Mouse (Mus musculus) forebrain, embryonic 11.5 days (tissue): ENCODE results near the gene Bmpr2. TPM values are rescaled to one million over a fixed set of nuclear protein-coding genes. Genes with fewer than 3 reads are reported as not detected.
A peak's percentile ranks its signal among the peaks of the same experiment; 100 is the strongest.

Experiments
- ATAC-seq: fragments of 200-750 bp; cut with Nextera tagmentation; replicated peaks from 2 replicates; pipeline ENCODE4 v1.8.0; 2017; ENCODE audit warnings: moderate TSS enrichment; ENCODE audit not compliant: low FRiP score
- DNase-seq: peaks from one replicate; pipeline ENCODE4 v3.0.0-alpha.2; 2017; ENCODE audit warnings: low spot score
- H3K27ac ChIP-seq: fragments of 300-500 bp; sonication (generic); 2 replicates; pipeline ENCODE4 v1.5.1; 2014; ENCODE audit warnings: low read depth, low read length
- H3K27me3 ChIP-seq: fragments of 300-500 bp; sonication (generic); 2 replicates; pipeline ENCODE4 v1.6.1; 2014; ENCODE audit warnings: mild to moderate bottlenecking, low read length, mixed read lengths; ENCODE audit not compliant: control insufficient read depth, insufficient read depth
- H3K36me3 ChIP-seq: fragments of 300-500 bp; sonication (generic); 2 replicates; pipeline ENCODE4 v1.6.1; 2014; ENCODE audit warnings: mild to moderate bottlenecking, low read length, moderate library complexity, mixed read lengths; ENCODE audit not compliant: control insufficient read depth, insufficient read depth
- H3K4me1 ChIP-seq: fragments of 300-500 bp; sonication (generic); replicated peaks from 2 replicates; pipeline ENCODE4 v1.6.1; 2014; ENCODE audit warnings: low read length, mixed read lengths; ENCODE audit not compliant: control insufficient read depth, insufficient read depth
- H3K4me2 ChIP-seq: fragments of 300-500 bp; sonication (generic); 2 replicates; pipeline ENCODE4 v1.6.1; 2014; ENCODE audit warnings: low read depth, mild to moderate bottlenecking, low read length, moderate library complexity, mixed read lengths; ENCODE audit not compliant: severe bottlenecking
- H3K4me3 ChIP-seq: fragments of 300-500 bp; sonication (generic); 2 replicates; pipeline ENCODE4 v1.5.1; 2014; ENCODE audit warnings: low read depth, low read length
- H3K9ac ChIP-seq: fragments of 300-500 bp; sonication (generic); 2 replicates; pipeline ENCODE4 v1.6.1; 2014; ENCODE audit warnings: low read length
- H3K9me3 ChIP-seq: fragments of 300-500 bp; sonication (generic); 2 replicates; pipeline ENCODE4 v1.6.1; 2016; ENCODE audit warnings: low read length, mixed read lengths; ENCODE audit not compliant: control insufficient read depth
- WGBS: fragments of 180-500 bp; shearing (Covaris S2); extraction: QIAGEN DNeasy Blood & Tissue Kit; methylation state at CpG from one replicate; pipeline ENCODE4 v1.1.7; 2014; 5-methylcytosine and 5-hydroxymethylcytosine counted together
- polyA plus RNA-seq: library from polyadenylated mRNA; unstranded; fragments of >200 nt; fragmentation: Nextera tagmentation; extraction: Ambion mirVana; gene quantifications from 2 replicates; pipeline ENCODE4 v1.2.1, GENCODE M21; 2014

Gene Bmpr2
- polyA plus RNA-seq, 1 experiment from 2014 or later: 12.3 TPM

GRCm38 (mm10) chr1:59868041-59868440 is 104.8 kb downstream of the Bmpr2 start:
- no peaks in the 10 kb centered on the region for H3K4me1 ChIP-seq
- H3K9ac ChIP-seq: no peak overlapping the region
- WGBS: 95% methylated on average over 5 of the region's 5 CpGs
- H3K36me3 ChIP-seq: peaks cover 7% of the 10 kb centered on the region; the same call in 1 of the 2 replicates
- H3K4me3 ChIP-seq: no peak overlapping the region
- no peak overlapping the region for H3K4me2 ChIP-seq
- ATAC-seq: no peak
- no peak overlapping the region for H3K27ac ChIP-seq
- H3K27me3 ChIP-seq: no peaks in the 10 kb centered on the region
- no peak for DNase-seq
- H3K9me3 ChIP-seq: no peaks in the 10 kb centered on the region

GRCm38 (mm10) chr1:59874023-59874422 is 110.8 kb downstream of the Bmpr2 start:
- ATAC-seq (no peak), DNase-seq (no peak)
- H3K27me3 ChIP-seq: no peaks in the 10 kb centered on the region
- H3K36me3 ChIP-seq: no peaks in the 10 kb centered on the region
- no peak overlapping the region for H3K27ac ChIP-seq
- H3K4me1 ChIP-seq: no peaks in the 10 kb centered on the region
- no peak overlapping the region for H3K9ac ChIP-seq
- WGBS: 88% methylated on average over 3 of the region's 3 CpGs
- no peak overlapping the region for H3K4me3 ChIP-seq
- H3K4me2 ChIP-seq: no peak overlapping the region
- H3K9me3 ChIP-seq: no peaks in the 10 kb centered on the region

GRCm38 (mm10) chr1:59878098-59878497 is 114.9 kb downstream of the Bmpr2 start:
- Histone ChIP-seq H3K4me2 (no peak overlapping the region), H3K4me3 (no peak overlapping the region), H3K27ac (no peak overlapping the region), H3K27me3 (no peaks in the 10 kb centered on the region), H3K9me3 (no peaks in the 10 kb centered on the region), H3K36me3 (no peaks in the 10 kb centered on the region), H3K9ac (no peak overlapping the region), H3K4me1 (no peaks in the 10 kb centered on the region)
- ATAC-seq: no peak
- no peak for DNase-seq
- WGBS: 95% methylated on average over 7 of the region's 7 CpGs

GRCm38 (mm10) chr1:59883349-59884134 is 120.3 kb downstream of the Bmpr2 start:
- DNase-seq (peak; percentile 82), ATAC-seq (no peak)
- no peaks in the 10 kb centered on the region for H3K36me3 ChIP-seq
- H3K4me2 ChIP-seq: no peak overlapping the region
- H3K27ac ChIP-seq: no peak overlapping the region
- H3K9ac ChIP-seq: no peak overlapping the region
- H3K9me3 ChIP-seq: no peaks in the 10 kb centered on the region
- 0 out of 2 replicates have a peak, but pooled peaks cover 4% of the 10 kb centered on the region for H3K4me1 ChIP-seq
- no peak overlapping the region for H3K4me3 ChIP-seq
- 35% methylated on average over 3 of the region's 3 CpGs for WGBS
- H3K27me3 ChIP-seq: no peaks in the 10 kb centered on the region

GRCm38 (mm10) chr1:59886899-59887298 is 123.7 kb downstream of the Bmpr2 start:
- ATAC-seq: no peak
- Histone ChIP-seq H3K36me3 (no peaks in the 10 kb centered on the region), H3K4me1 (0 out of 2 replicates have a peak, but pooled peaks cover 4% of the 10 kb centered on the region), H3K27ac (no peak overlapping the region), H3K9me3 (no peaks in the 10 kb centered on the region), H3K27me3 (no peaks in the 10 kb centered on the region), H3K4me2 (no peak overlapping the region), H3K9ac (no peak overlapping the region), H3K4me3 (no peak overlapping the region)
- DNase-seq: no peak
- WGBS: 60% methylated on average over 4 of the region's 4 CpGs

GRCm38 (mm10) chr1:59888018-59888417 is 124.8 kb downstream of the Bmpr2 start:
- Histone ChIP-seq H3K4me3 (no peak overlapping the region), H3K4me2 (no peak overlapping the region), H3K9me3 (no peaks in the 10 kb centered on the region), H3K27me3 (no peaks in the 10 kb centered on the region), H3K36me3 (no peaks in the 10 kb centered on the region), H3K9ac (no peak overlapping the region), H3K27ac (no peak overlapping the region), H3K4me1 (0 out of 2 replicates have a peak, but pooled peaks cover 4% of the 10 kb centered on the region)
- ATAC-seq (no peak), DNase-seq (no peak)

- no peak for ATAC-seq
- 84% methylated on average over 4 of the region's 4 CpGs for WGBS
Observed at GRCm38 (mm10) chr1:59891185-59891584, 128.0 kb downstream of the Bmpr2 start.

GRCm38 (mm10) chr1:59892777-59893176 is 129.6 kb downstream of the Bmpr2 start:
- ATAC-seq: no peak

More at GRCm38 (mm10) chr1:59891185-59891584, 128.0 kb downstream of the Bmpr2 start:
- H3K9me3 ChIP-seq: no peaks in the 10 kb centered on the region
- H3K4me2 ChIP-seq: no peak overlapping the region
- no peaks in the 10 kb centered on the region for H3K27me3 ChIP-seq
- no peak overlapping the region for H3K4me3 ChIP-seq
- no peaks in the 10 kb centered on the region for H3K36me3 ChIP-seq
- no peak overlapping the region for H3K27ac ChIP-seq
- 0 out of 2 replicates have a peak, but pooled peaks cover 4% of the 10 kb centered on the region for H3K4me1 ChIP-seq
- H3K9ac ChIP-seq: no peak overlapping the region
- DNase-seq: no peak

GRCm38 (mm10) chr1:59894025-59894424 is 130.8 kb downstream of the Bmpr2 start:
- Histone ChIP-seq H3K9me3 (no peaks in the 10 kb centered on the region), H3K27me3 (no peaks in the 10 kb centered on the region), H3K9ac (no peak overlapping the region), H3K36me3 (no peaks in the 10 kb centered on the region), H3K4me1 (no peaks in the 10 kb centered on the region), H3K4me2 (no peak overlapping the region), H3K27ac (no peak overlapping the region), H3K4me3 (no peak overlapping the region)
- no peak for DNase-seq
- ATAC-seq: no peak
- 86% methylated on average over 4 of the region's 4 CpGs for WGBS

More at GRCm38 (mm10) chr1:59892777-59893176, 129.6 kb downstream of the Bmpr2 start:
- Histone ChIP-seq H3K4me2 (no peak overlapping the region), H3K36me3 (no peaks in the 10 kb centered on the region), H3K9me3 (no peaks in the 10 kb centered on the region), H3K9ac (no peak overlapping the region), H3K4me3 (no peak overlapping the region), H3K27me3 (no peaks in the 10 kb centered on the region), H3K4me1 (no peaks in the 10 kb centered on the region), H3K27ac (no peak overlapping the region)
- WGBS: 91% methylated on average over 8 of the region's 8 CpGs
- DNase-seq: no peak
